Mouse (Mus musculus): ENCODE results near the gene Fam171a2. TPM values are rescaled to one million over a fixed set of nuclear protein-coding genes. Genes with fewer than 3 reads are reported as not detected.
A peak's percentile ranks its signal among the peaks of the same experiment; 100 is the strongest.

The Fam171a2 gene
- polyA plus RNA-seq, 1 experiment from 2014 or later, result 10.6 TPM

- peaks cover 11% of the 10 kb centered on the region for H3K27me3 ChIP-seq (ENCODE audit: control insufficient read depth, insufficient read depth, low read length)
- DNase-seq (ENCODE audit: low spot score, missing footprints) (peak; percentile 83), ATAC-seq (ENCODE audit: low FRiP score) (no peak)
- H3K9ac ChIP-seq (ENCODE audit: low read length), result peak overlapping the region; percentile 99
- H3K4me2 ChIP-seq, result peak overlapping the region; percentile 86
- 22% methylated on average over 7 of the region's 7 CpGs for WGBS
- H3K36me3 ChIP-seq (ENCODE audit: control insufficient read depth, insufficient read depth, low read length), result peaks cover 15% of the 10 kb centered on the region
- peaks cover 27% of the 10 kb centered on the region for H3K4me1 ChIP-seq (ENCODE audit: control insufficient read depth, insufficient read depth, low read length)
- no peak overlapping the region for H3K27ac ChIP-seq (ENCODE audit: low read depth, low read length)
- peak overlapping the region; percentile 93 for H3K4me3 ChIP-seq (ENCODE audit: low read depth, low read length)
- H3K9me3 ChIP-seq (ENCODE audit: control insufficient read depth, low read length), result no peaks in the 10 kb centered on the region
Observed at GRCm38 (mm10) chr11:102445891-102446361, 1.6 kb downstream of the Fam171a2 start.

GRCm38 (mm10) chr11:102445264-102445890 lies 2.1 kb downstream of the Fam171a2 start:
- Histone ChIP-seq H3K9me3 (ENCODE audit: control insufficient read depth, low read length) (no peaks in the 10 kb centered on the region), H3K4me1 (ENCODE audit: control insufficient read depth, insufficient read depth, low read length) (peaks cover 27% of the 10 kb centered on the region), H3K27me3 (ENCODE audit: control insufficient read depth, insufficient read depth, low read length) (peaks cover 11% of the 10 kb centered on the region), H3K27ac (ENCODE audit: low read depth, low read length) (no peak overlapping the region), H3K4me3 (ENCODE audit: low read depth, low read length) (peak overlapping the region; percentile 93), H3K9ac (ENCODE audit: low read length) (peak overlapping the region; percentile 99; the same call in 1 of the 2 replicates), H3K4me2 (peak overlapping the region; percentile 86), H3K36me3 (ENCODE audit: control insufficient read depth, insufficient read depth, low read length) (peaks cover 16% of the 10 kb centered on the region)
- peak; percentile 85 for DNase-seq (ENCODE audit: low spot score, missing footprints)
- WGBS, result 12% methylated on average over 10 of the region's 10 CpGs
- no peak for ATAC-seq (ENCODE audit: low FRiP score)

DNA sequence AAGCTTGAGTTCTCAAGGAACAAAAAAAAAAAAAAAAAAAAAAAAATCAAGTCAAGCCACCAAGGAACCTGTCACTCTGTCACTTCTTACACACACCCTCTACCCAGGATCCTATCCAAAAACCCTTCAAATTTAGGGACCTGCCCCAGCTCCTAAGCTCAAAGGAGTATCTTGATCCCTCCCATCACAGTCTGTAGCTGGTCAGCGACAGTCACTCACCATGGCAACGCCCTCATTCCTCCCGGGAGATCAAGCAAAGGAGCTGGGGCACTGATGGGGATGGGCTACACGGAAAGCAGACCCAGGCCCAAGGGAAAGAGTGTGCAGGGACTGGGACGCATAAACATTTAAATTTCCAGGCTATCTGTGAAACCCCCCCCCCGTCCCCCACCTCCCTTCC lies 2.7 kb downstream of the Fam171a2 start:
- no peak overlapping the region for H3K9ac ChIP-seq (ENCODE audit: low read length)
- peaks cover 27% of the 10 kb centered on the region for H3K4me1 ChIP-seq (ENCODE audit: control insufficient read depth, insufficient read depth, low read length)
- peak overlapping the region; percentile 86 for H3K4me2 ChIP-seq
- peak; percentile 85 for DNase-seq (ENCODE audit: low spot score, missing footprints)
- H3K27ac ChIP-seq (ENCODE audit: low read depth, low read length), result no peak overlapping the region
- peaks cover 11% of the 10 kb centered on the region for H3K27me3 ChIP-seq (ENCODE audit: control insufficient read depth, insufficient read depth, low read length)
- WGBS, result 4% methylated on average over 6 of the region's 6 CpGs
- peaks cover 18% of the 10 kb centered on the region for H3K36me3 ChIP-seq (ENCODE audit: control insufficient read depth, insufficient read depth, low read length)
- no peak overlapping the region; the same call in 1 of the 2 replicates for H3K4me3 ChIP-seq (ENCODE audit: low read depth, low read length)
- ATAC-seq (ENCODE audit: low FRiP score), result peak; percentile 26; the same call in 1 of the 2 replicates
- H3K9me3 ChIP-seq (ENCODE audit: control insufficient read depth, low read length), result no peaks in the 10 kb centered on the region

- no peaks in the 10 kb centered on the region for H3K9me3 ChIP-seq (ENCODE audit: control insufficient read depth, low read length)
- 68% methylated on average over 3 of the region's 3 CpGs for WGBS
- peaks cover 10% of the 10 kb centered on the region for H3K27me3 ChIP-seq (ENCODE audit: control insufficient read depth, insufficient read depth, low read length)
- no peak overlapping the region for H3K27ac ChIP-seq (ENCODE audit: low read depth, low read length)
- H3K36me3 ChIP-seq (ENCODE audit: control insufficient read depth, insufficient read depth, low read length), result peaks cover 20% of the 10 kb centered on the region
- no peak overlapping the region; the same call in 1 of the 2 replicates for H3K4me3 ChIP-seq (ENCODE audit: low read depth, low read length)
- H3K4me1 ChIP-seq (ENCODE audit: control insufficient read depth, insufficient read depth, low read length), result peaks cover 27% of the 10 kb centered on the region
- peak overlapping the region; percentile 86; the same call in 1 of the 2 replicates for H3K4me2 ChIP-seq
- H3K9ac ChIP-seq (ENCODE audit: low read length), result no peak overlapping the region
- no peak for ATAC-seq (ENCODE audit: low FRiP score)
- peak; percentile 79 for DNase-seq (ENCODE audit: low spot score, missing footprints)
Observed at GRCm38 (mm10) chr11:102444321-102444720, 3.2 kb downstream of the Fam171a2 start.

DNA sequence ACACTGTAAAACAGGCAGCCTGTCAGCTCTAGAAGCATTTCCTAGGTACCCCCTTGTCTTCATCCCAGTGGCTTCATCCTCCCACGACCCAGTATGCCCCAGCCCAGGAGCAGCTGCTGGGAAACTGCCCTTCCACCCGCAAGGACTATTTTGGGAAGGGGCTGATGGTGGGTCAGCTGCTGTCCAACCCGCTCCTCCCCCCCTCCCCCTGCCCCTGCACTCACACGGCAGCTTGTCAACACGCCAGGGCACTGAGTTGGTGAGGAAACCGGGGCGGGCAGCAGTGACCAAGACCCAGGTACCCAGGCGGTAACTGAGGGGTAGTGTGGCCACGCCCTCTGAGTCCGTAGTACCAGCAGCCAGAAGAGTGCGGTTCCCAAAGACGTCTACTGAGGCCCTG lies 3.7 kb downstream of the Fam171a2 start:
- Histone ChIP-seq H3K9me3 (ENCODE audit: control insufficient read depth, low read length) (no peaks in the 10 kb centered on the region), H3K4me3 (ENCODE audit: low read depth, low read length) (no peak overlapping the region), H3K9ac (ENCODE audit: low read length) (no peak overlapping the region), H3K36me3 (ENCODE audit: control insufficient read depth, insufficient read depth, low read length) (peaks cover 20% of the 10 kb centered on the region), H3K4me2 (no peak overlapping the region), H3K27ac (ENCODE audit: low read depth, low read length) (no peak overlapping the region), H3K27me3 (ENCODE audit: control insufficient read depth, insufficient read depth, low read length) (peaks cover 11% of the 10 kb centered on the region; the same call in 1 of the 2 replicates), H3K4me1 (ENCODE audit: control insufficient read depth, insufficient read depth, low read length) (peaks cover 30% of the 10 kb centered on the region)
- 68% methylated on average over 12 of the region's 12 CpGs for WGBS
- ATAC-seq (ENCODE audit: low FRiP score) (no peak), DNase-seq (ENCODE audit: low spot score, missing footprints) (peak; percentile 79)

DNA sequence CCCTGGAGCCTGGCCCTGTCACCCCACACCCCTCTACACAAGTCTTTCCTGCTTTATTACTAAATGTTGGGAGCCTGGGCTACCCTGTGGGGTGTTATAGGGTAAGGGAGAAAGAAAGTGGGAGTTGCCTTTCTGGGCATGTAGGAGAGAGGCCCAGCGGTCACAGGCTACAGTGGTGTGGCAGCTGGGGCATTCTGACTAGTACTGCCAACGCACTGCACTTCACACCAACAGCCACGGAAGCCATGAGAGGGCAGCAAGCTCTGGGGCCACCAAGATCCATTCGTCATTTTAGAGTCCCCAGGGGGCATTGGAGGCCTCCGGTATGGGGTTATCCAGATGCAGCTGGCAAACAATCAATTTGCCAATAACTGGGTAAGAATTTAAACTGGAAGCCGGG lies 5.4 kb downstream of the Fam171a2 start:
- no peak for ATAC-seq (ENCODE audit: low FRiP score)
- no peak overlapping the region for H3K27ac ChIP-seq (ENCODE audit: low read depth, low read length)
- H3K9me3 ChIP-seq (ENCODE audit: control insufficient read depth, low read length), result no peaks in the 10 kb centered on the region
- H3K4me1 ChIP-seq (ENCODE audit: control insufficient read depth, insufficient read depth, low read length), result peaks cover 42% of the 10 kb centered on the region
- 92% methylated on average over 6 of the region's 6 CpGs for WGBS
- no peak overlapping the region for H3K4me3 ChIP-seq (ENCODE audit: low read depth, low read length)
- no peak overlapping the region for H3K4me2 ChIP-seq
- DNase-seq (ENCODE audit: low spot score, missing footprints), result peak; percentile 64
- H3K27me3 ChIP-seq (ENCODE audit: control insufficient read depth, insufficient read depth, low read length), result peaks cover 11% of the 10 kb centered on the region
- no peak overlapping the region for H3K9ac ChIP-seq (ENCODE audit: low read length)
- H3K36me3 ChIP-seq (ENCODE audit: control insufficient read depth, insufficient read depth, low read length), result peaks cover 24% of the 10 kb centered on the region

GRCm38 (mm10) chr11:102441434-102441833 lies 6.0 kb downstream of the Fam171a2 start:
- Histone ChIP-seq H3K27me3 (ENCODE audit: control insufficient read depth, insufficient read depth, low read length) (peaks cover 11% of the 10 kb centered on the region), H3K4me1 (ENCODE audit: control insufficient read depth, insufficient read depth, low read length) (peaks cover 44% of the 10 kb centered on the region), H3K36me3 (ENCODE audit: control insufficient read depth, insufficient read depth, low read length) (peaks cover 24% of the 10 kb centered on the region), H3K9ac (ENCODE audit: low read length) (no peak overlapping the region), H3K9me3 (ENCODE audit: control insufficient read depth, low read length) (no peaks in the 10 kb centered on the region), H3K27ac (ENCODE audit: low read depth, low read length) (no peak overlapping the region), H3K4me3 (ENCODE audit: low read depth, low read length) (no peak overlapping the region), H3K4me2 (no peak overlapping the region)
- ATAC-seq (ENCODE audit: low FRiP score), result no peak
- WGBS, result 93% methylated on average over 3 of the region's 3 CpGs
- DNase-seq (ENCODE audit: low spot score, missing footprints), result peak; percentile 62

- Histone ChIP-seq H3K9ac (ENCODE audit: low read length) (no peak overlapping the region), H3K4me1 (ENCODE audit: control insufficient read depth, insufficient read depth, low read length) (peaks cover 32% of the 10 kb centered on the region), H3K4me3 (ENCODE audit: low read depth, low read length) (no peak overlapping the region), H3K36me3 (ENCODE audit: control insufficient read depth, insufficient read depth, low read length) (peaks cover 29% of the 10 kb centered on the region), H3K27me3 (ENCODE audit: control insufficient read depth, insufficient read depth, low read length) (peaks cover 11% of the 10 kb centered on the region), H3K9me3 (ENCODE audit: control insufficient read depth, low read length) (no peaks in the 10 kb centered on the region), H3K4me2 (no peak overlapping the region), H3K27ac (ENCODE audit: low read depth, low read length) (no peak overlapping the region)
- ATAC-seq (ENCODE audit: low FRiP score) (no peak), DNase-seq (ENCODE audit: low spot score, missing footprints) (peak; percentile 62)
- 92% methylated on average over 8 of the region's 8 CpGs for WGBS
Observed at GRCm38 (mm10) chr11:102440255-102440654, 7.2 kb downstream of the Fam171a2 start.
